Mouse (Mus musculus) R1 (cell line): Measurements from ENCODE around the gene Acbd3.

ENCODE experiments used
- DNase-seq: peaks from one replicate; pipeline ENCODE4 v3.0.0-alpha.2; 2018; ENCODE audit warnings: low read depth, low spot score

The Acbd3 gene

GRCm38 (mm10) chr1:180725704-180726179, at the start of gene Acbd3:
Gene Acbd3, plus strand, starts transcription at chr1:180726043.
- DNase-seq, result peak; percentile 88

GRCm38 (mm10) chr1:180691284-180691683, 34.6 kb upstream of the Acbd3 start:
- no peak for DNase-seq

DNA sequence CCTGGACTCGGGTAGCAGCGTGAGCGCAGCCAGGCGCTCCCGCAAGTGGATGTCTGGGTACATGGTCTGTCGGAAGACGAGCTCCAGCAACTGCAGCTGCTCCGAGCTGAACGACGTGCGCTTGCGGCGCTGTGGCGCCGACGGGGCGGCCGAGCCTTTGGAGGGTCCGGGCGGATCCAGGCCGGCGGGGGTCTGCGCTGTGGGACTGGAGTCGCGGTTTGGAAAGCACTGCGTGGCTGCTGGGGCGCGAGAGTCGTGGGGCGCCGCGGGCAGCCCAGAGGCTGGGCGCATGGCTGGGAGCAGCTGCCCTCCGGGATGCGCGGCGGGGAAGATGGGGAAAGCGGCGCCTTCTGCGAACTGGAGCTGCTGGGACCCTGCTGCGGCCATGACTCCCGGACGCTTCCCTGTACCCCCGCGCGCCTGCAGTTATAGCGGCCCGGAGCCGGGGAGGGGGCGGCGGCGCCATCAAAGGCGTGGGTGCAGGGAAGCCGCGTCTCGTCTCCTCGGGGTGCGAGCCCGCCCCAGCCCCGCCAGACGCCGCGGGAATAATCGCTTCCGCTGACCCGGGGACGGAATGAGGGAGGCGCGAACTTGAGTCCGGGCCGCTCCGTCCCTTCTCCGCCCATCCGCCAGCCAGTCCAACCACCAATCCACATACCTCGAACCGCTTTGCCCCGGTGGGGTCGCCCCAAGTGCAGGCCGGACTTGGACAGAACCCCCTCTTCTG, 29.1 kb upstream of the Acbd3 start, which contains the start of gene Mixl1:
Gene Mixl1, minus strand, starts transcription at position 409 of the 727 bp plus-strand sequence.
- DNase-seq, result peak; percentile 69

GRCm38 (mm10) chr1:180698063-180698462, 27.8 kb upstream of the Acbd3 start:
- no peak for DNase-seq

GRCm38 (mm10) chr1:180703400-180703799, 22.4 kb upstream of the Acbd3 start:
- no peak for DNase-seq

- DNase-seq, result no peak
Observed at GRCm38 (mm10) chr1:180707368-180707767, 18.5 kb upstream of the Acbd3 start.

DNA sequence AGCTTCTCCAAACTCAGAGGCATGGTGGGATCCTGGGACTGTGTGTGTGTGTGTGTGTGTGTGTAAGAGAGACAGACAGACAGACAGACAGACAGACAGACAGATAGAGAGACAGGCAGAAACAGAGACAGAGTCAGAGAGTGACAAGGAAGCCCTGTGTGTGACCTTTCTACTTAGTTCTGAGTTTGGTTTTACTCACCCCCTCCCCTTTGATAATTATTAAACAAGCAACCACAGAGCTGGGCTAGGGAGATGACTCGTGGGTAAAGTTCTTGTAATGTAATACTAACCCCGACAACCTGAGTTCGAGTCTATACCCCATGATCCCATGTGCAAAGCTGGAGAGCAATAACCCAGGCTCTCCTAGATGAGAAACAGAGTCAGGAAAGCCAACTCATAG, 18.0 kb upstream of the Acbd3 start:
- no peak for DNase-seq

DNA sequence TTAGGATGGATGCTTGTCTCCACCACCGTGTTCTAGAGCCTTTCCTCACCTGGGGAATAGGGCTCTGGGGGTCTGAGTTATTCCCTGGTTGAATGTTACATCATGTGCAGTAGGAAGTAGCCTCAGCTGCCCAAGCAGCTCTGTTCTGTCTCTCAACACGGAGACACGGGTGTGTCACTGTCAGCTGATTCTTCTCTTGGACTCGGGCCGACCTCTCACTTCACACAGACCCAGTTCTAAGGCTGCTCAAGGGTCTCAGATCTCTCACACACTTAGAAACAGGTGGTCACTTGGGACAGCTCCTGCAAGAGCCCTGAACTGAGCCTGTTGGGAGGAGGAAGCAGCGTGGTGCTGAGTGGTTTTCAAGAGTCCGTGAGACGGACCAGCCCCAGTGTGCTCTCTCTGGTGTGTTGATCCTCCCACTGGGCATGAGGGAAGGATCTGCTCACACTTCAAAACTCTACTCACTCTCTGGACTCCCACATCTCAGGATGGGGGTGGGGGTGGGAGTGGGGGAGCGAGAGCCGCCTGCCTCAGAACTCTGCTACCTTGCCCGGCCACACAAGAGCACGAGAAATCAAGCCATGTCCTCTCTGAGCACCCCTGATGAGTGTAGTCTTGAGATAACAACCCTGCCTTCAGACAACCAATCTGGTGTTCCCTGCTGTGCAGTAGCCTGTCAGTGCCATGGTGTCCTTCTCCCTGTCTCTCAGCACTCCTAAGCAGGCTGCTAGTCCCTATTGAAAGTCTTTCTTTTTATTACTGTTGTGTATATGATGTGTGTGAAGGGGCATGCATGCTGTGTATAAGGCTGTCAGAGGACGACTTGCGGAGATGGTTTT, 16.7 kb upstream of the Acbd3 start:
- DNase-seq, result no peak

- no peak for DNase-seq
Observed at GRCm38 (mm10) chr1:180718756-180719155, 7.1 kb upstream of the Acbd3 start.

DNA sequence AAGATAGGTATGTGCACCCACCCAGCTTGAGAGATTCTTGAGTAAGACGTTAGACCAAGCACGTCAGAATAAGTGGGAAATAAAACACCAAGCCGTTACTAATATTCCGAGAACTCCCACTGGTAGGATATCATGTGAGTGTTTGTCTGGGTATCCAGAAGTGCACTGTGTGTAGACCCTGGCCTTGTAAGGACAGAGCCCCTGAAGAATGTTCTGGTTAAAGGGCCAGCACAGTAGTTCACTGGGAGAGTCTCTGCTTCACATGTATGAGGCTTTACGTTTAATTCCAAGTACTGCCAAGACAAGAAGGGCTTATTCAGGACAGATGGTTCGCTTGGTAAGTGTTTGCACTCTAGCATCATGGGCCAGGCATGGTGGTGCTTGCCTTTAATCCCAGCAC, 6.4 kb upstream of the Acbd3 start:
- no peak for DNase-seq

DNA sequence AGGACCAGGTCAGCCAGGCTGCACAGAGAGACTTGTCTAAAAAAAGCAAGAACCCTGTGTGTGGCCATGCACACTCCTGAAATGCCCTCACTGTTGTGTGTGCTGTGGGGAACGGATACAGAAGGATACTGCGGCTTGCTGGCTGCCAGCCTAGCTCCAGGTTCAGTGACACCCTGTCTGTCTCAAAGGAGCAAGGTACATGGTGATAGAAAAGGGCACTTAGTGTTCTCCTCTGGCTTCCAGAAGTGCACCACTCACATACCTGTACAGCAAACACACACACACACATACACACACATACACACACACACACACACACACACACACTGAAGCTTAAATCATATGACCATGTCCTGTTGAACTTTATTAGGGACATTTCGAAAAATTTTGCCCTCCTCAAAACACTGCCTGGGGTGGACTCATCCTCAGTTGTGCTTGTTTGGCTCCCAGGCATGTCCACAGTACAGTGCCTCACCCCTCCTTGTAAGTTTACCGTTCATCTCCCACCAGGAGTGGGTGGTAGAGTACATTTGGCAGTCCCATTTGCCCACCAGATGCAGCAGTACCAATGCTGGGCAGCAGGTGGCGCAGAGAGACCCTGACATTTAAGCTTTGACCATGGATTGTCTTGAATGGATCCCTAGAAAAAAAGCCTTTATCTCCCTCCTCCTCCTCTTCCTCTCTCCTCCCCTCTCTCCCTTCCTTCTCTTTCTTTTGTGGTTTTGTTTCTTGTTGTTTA, 5.7 kb upstream of the Acbd3 start:
- peak; percentile 83 for DNase-seq

DNA sequence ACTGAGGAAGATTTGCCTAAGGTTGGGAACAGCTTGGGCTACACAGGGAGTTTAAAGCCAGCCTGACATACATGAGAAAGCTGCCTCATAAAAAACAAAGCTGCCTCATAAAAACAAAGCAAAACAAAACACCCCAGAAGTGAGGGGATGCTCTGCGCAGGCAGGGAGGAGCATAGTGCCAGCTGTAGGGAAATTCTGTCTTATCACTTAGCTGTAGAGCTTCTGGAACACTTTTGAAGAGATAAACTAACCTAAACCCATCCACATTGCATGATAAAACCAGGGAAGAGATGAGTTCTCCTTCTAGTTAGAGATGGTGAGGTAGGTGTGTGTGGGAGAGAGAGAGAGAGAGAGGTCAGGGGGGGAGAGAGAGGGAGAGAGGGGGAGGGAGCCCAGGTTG, 3.2 kb upstream of the Acbd3 start:
- DNase-seq, result no peak

- DNase-seq, result no peak
Observed at GRCm38 (mm10) chr1:180723701-180724238, 2.1 kb upstream of the Acbd3 start.

DNA sequence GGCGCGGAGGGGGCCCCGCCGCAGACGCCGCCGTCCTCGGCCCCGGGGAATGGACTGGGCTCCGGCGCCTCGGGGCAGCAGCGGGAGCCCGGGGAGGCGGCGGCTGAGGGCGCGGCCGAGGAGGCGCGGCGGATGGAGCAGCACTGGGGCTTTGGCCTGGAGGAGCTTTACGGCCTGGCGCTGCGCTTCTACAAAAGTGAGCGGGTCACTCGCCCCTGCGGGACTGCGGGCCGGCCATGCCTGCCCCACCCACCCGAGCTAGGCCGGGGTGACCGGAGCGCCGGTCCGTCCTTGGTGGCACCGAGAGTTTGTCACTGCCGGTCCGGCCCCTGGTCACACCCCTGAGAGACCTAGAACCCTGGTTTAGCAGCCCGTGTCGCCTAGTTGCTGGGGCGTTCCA, 340 bp downstream of the Acbd3 start:
- peak; percentile 32 for DNase-seq

DNA sequence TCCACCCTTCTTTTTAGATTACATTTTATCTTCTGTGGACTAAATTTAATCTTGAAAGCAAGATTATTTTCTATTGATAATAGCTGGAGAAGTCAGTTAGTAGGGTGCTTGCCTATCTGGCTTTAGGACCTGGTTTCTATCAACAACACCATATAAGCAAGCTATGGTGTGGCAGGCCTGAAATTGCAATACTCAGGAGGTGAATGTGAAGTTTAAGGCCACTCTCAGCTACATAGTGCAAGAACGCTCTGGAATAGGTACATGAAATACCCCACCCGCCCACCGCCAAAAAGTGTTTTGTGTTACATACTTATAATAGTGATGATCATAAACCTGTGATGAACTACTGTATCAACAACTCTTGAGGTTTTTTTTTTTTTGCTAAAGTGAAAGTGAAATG, 3.4 kb downstream of the Acbd3 start:
- no peak for DNase-seq

DNA sequence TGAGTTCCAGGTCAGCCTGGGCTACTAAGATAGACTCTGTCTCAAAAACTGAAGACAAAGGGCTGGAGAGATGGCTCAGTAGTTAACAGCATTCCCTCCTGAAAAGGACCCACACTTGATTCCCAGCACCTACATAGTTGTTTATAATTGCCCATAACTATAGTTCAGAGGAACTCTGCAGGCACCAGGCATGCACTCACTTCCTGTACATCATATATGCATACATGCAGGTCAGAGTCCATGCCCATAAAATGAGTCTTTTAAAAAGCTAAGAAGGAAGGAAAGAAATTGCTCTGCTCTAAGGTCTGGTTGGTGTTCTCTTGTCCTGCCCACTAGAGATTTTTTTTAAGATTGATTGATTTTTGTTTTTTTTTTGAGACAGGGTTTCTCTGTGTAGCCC, 22.0 kb downstream of the Acbd3 start:
- no peak for DNase-seq

DNA sequence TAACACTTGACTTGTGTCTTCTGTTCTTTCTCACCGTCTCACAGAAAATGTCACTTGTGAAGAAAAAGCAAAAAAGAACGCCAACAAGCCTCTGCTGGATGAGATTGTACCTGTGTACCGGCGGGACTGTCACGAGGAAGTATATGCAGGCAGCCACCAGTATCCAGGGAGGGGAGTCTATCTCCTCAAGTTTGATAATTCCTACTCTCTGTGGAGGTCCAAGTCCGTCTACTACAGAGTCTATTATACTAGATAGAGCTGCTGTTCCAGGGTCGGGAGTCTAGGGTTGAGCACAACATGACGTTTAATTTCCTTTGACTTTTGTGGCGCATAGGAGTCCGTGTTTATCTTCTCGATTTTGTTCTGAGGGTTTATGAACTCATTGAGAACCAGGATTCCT, 26.3 kb downstream of the Acbd3 start:
- no peak for DNase-seq

GRCm38 (mm10) chr1:180754376-180754775, 28.5 kb downstream of the Acbd3 start:
- DNase-seq, result no peak

- no peak for DNase-seq
Observed at GRCm38 (mm10) chr1:180756711-180757110, 30.9 kb downstream of the Acbd3 start.

DNA sequence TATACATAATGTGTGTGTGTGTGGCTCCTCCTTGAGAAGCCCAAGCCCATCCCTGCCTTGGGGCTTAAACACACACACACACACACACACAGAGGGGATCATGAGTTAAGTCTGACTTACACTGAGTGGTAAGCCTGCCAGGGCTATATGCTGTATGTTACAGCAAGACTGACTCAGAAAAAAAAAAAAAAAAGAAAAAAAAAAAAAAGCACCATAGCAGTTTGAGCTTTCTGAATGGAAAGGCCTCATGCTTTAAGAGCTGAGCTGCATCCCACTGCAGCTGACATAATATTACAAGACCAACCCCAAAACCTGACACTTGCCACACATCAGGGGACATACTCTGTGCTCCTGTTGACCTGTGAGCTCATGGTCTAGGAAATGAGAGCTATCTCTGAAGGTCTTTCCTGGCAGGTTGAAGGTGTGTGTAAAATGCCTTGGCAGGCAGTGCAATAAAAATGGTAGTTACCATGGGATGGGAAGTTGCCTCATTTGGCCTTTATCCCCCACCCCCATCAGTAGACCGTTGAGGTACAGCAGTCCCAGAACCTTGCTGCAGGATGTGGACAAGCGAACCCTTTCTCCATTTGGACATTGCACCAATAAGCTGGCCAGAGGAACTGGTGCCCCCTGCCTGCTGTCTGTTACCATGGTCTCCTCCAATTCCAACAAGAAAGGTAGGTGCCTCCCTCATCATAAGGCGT, 31.6 kb downstream of the Acbd3 start:
- no peak for DNase-seq

DNA sequence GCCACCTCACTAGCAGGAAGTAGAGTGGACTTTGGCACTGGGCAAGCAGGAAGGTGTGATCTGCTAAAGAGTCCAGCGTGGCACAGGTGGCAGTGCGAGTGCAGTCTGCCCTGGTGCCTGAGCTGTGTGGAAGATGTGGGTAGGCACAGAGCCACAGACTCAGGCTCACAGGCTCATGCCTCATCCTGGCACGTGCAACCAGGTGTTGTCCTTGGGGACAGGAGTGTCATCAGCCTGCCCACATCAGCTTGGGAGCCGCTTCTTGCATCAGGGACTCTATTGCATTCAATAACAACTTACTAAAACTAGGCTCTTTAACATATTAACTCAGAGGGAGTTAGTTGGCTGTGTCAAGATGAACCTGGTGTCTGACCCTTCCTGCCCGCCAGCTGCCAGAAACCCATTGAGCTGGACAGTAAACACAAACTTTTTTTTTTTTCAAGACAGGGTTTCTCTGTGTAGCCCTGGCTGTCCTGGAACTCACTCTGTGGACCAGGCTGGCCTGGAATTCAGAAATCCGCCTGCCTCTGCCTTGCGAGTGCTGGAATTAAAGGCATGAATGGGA, 32.2 kb downstream of the Acbd3 start:
- no peak for DNase-seq
